Mouse (Mus musculus) ES-Bruce4 (cell line): Measurements from ENCODE around the gene Ssh1.

Experiments used
- CTCF ChIP-seq: IDR thresholded peaks from one replicate; pipeline ENCODE4 v1.8.1; 2011; ENCODE audit warnings: low read depth, low read length
- POLR2A ChIP-seq: IDR thresholded peaks from one replicate; pipeline ENCODE4 v1.8.1; 2011; ENCODE audit warnings: low read length; ENCODE audit not compliant: insufficient read depth

- TF ChIP-seq CTCF (no peak), POLR2A (no peak)
Measured at GRCm38 (mm10) chr5:113947280-113947679, 46.4 kb downstream of the Ssh1 start.
